Mouse (Mus musculus) hindbrain, postnatal 0 days (tissue): Measurements from ENCODE around the gene Tipin. TPM values are rescaled to one million over a fixed set of nuclear protein-coding genes. Genes with fewer than 3 reads are reported as not detected.
A peak's percentile ranks its signal among the peaks of the same experiment; 100 is the strongest.

ENCODE experiments used
- ATAC-seq: fragments of 200-750 bp; cut with Nextera tagmentation; 2 replicates; pipeline ENCODE4 v1.8.0; 2017; ENCODE audit warnings: mild to moderate bottlenecking, moderate TSS enrichment, moderate library complexity
- DNase-seq: peaks from one replicate; pipeline ENCODE4 v3.0.0-alpha.2; 2015; ENCODE audit warnings: low spot score
- H3K27ac ChIP-seq: fragments of 300-500 bp; sonication (generic); 2 replicates; pipeline ENCODE4 v1.5.1; 2014; ENCODE audit warnings: mild to moderate bottlenecking
- H3K27me3 ChIP-seq: fragments of 300-500 bp; sonication (generic); 2 replicates; pipeline ENCODE4 v1.6.1; 2014; ENCODE audit warnings: low read length, mixed read lengths; ENCODE audit not compliant: insufficient read depth
- H3K36me3 ChIP-seq: fragments of 300-500 bp; sonication (generic); 2 replicates; pipeline ENCODE4 v1.6.1; 2014; ENCODE audit warnings: low read length, mixed read lengths; ENCODE audit not compliant: insufficient read depth
- H3K4me1 ChIP-seq: fragments of 300-500 bp; sonication (generic); 2 replicates; pipeline ENCODE4 v1.6.1; 2014; ENCODE audit warnings: antibody characterized with exemption, low read length, mixed read lengths; ENCODE audit not compliant: insufficient read depth
- H3K4me2 ChIP-seq: fragments of 300-500 bp; sonication (generic); 2 replicates; pipeline ENCODE4 v1.6.1; 2014; ENCODE audit warnings: low read depth, mild to moderate bottlenecking, low read length, moderate library complexity, mixed read lengths
- H3K4me3 ChIP-seq: fragments of 300-500 bp; sonication (generic); 2 replicates; pipeline ENCODE4 v1.5.1; 2014; ENCODE audit warnings: low read length
- H3K9ac ChIP-seq: fragments of 300-500 bp; sonication (generic); replicated peaks from 2 replicates; pipeline ENCODE4 v1.6.1; 2014; ENCODE audit warnings: mild to moderate bottlenecking, low read length, moderate library complexity, mixed read lengths
- H3K9me3 ChIP-seq: fragments of 300-500 bp; sonication (generic); 2 replicates; pipeline ENCODE4 v1.6.1; 2016; ENCODE audit warnings: low read length, mixed read lengths
- CTCF ChIP-seq: IDR thresholded peaks from 2 replicates; pipeline ENCODE4 v1.5.1; 2016; ENCODE audit warnings: antibody characterized with exemption, control low read depth, low read depth
- WGBS: fragments of 180-500 bp; shearing (Covaris S2); extraction: QIAGEN DNeasy Blood & Tissue Kit; methylation state at CpG from one replicate; pipeline ENCODE4 v1.1.7; 2014; 5-methylcytosine and 5-hydroxymethylcytosine counted together
- polyA plus RNA-seq: library from polyadenylated mRNA; unstranded; fragments of >200 nt; fragmentation: Nextera tagmentation; extraction: Ambion mirVana; gene quantifications from 2 replicates; pipeline ENCODE4 v1.2.1, GENCODE M21; 2015
- total RNA-seq: library from RNA; depleted of rRNA; stranded (reverse); fragments of >200 nt; gene quantifications from 2 replicates; pipeline ENCODE4 v1.2.3, GENCODE M21; 2014

Tipin gene
- total and polyA plus RNA-seq, 2 experiments from 2014 or later: 83.7 to 97.0 TPM

DNA sequence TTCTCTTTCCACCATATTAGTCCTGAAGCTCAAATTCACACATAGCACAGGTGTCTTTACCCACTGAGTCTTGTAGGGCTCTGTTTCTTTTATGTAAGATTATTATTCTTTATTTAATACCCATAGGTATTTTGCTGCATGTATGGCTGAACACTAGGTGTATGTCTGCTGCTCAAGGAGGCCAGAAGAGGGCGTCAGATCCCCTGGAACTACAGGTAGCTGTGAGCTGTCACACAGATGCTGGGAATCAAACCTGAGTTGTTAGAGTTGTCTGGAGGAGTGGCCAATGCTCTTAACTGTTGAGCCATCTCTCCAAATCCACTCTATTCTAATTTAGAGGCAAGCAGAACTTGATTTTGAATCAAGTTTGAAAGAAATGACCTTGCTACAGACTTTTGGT is 30.7 kb downstream of the Tipin start:
- H3K36me3 ChIP-seq: peaks cover 20% of the 10 kb centered on the region; the same call in 1 of the 2 replicates
- no peak overlapping the region for H3K27ac ChIP-seq

GRCm38 (mm10) chr9:64314696-64315095 is 33.3 kb downstream of the Tipin start:
- Histone ChIP-seq H3K36me3 (peaks cover 21% of the 10 kb centered on the region; the same call in 1 of the 2 replicates), H3K4me3 (no peak overlapping the region), H3K27me3 (no peaks in the 10 kb centered on the region), H3K4me2 (no peak overlapping the region), H3K9me3 (no peaks in the 10 kb centered on the region), H3K9ac (no peak overlapping the region), H3K4me1 (no peaks in the 10 kb centered on the region), H3K27ac (no peak overlapping the region)
- DNase-seq (no peak), ATAC-seq (no peak)
- 96% methylated on average over 6 of the region's 6 CpGs for WGBS
- TF ChIP-seq CTCF: no peak

More for the DNA sequence above, 30.7 kb downstream of the Tipin start:
- DNase-seq (no peak), ATAC-seq (no peak)
- Histone ChIP-seq H3K9me3 (no peaks in the 10 kb centered on the region), H3K27me3 (no peaks in the 10 kb centered on the region), H3K4me1 (no peaks in the 10 kb centered on the region), H3K4me3 (no peak overlapping the region), H3K4me2 (no peak overlapping the region), H3K9ac (no peak overlapping the region)
- 39% methylated on average over 1 of the region's 1 CpGs for WGBS
- 0 out of 2 replicates have a peak, but pooled peaks have one; percentile 16 for TF ChIP-seq CTCF

GRCm38 (mm10) chr9:64316986-64317385 is 35.6 kb downstream of the Tipin start:
- Histone ChIP-seq H3K27ac (no peak overlapping the region), H3K4me1 (no peaks in the 10 kb centered on the region), H3K36me3 (peaks cover 24% of the 10 kb centered on the region), H3K4me2 (no peak overlapping the region), H3K9ac (no peak overlapping the region), H3K9me3 (no peaks in the 10 kb centered on the region), H3K4me3 (no peak overlapping the region), H3K27me3 (no peaks in the 10 kb centered on the region)
- TF ChIP-seq CTCF: no peak
- DNase-seq (no peak), ATAC-seq (no peak)
- WGBS: 96% methylated on average over 5 of the region's 5 CpGs

- H3K9me3 ChIP-seq: no peaks in the 10 kb centered on the region
- H3K4me1 ChIP-seq: no peaks in the 10 kb centered on the region
- H3K4me2 ChIP-seq: no peak overlapping the region
- TF ChIP-seq CTCF: no peak
- DNase-seq: no peak
- no peak overlapping the region for H3K27ac ChIP-seq
- H3K9ac ChIP-seq: no peak overlapping the region
- no peak overlapping the region for H3K4me3 ChIP-seq
- ATAC-seq: no peak
- H3K27me3 ChIP-seq: no peaks in the 10 kb centered on the region
- WGBS: 96% methylated on average over 7 of the region's 7 CpGs
- peaks cover 19% of the 10 kb centered on the region; the same call in 1 of the 2 replicates for H3K36me3 ChIP-seq
Measured at GRCm38 (mm10) chr9:64323976-64324375, 42.6 kb downstream of the Tipin start.

- no peak for ATAC-seq
- WGBS: 90% methylated on average over 6 of the region's 6 CpGs
Measured at GRCm38 (mm10) chr9:64335825-64336224, 54.4 kb downstream of the Tipin start.

DNA sequence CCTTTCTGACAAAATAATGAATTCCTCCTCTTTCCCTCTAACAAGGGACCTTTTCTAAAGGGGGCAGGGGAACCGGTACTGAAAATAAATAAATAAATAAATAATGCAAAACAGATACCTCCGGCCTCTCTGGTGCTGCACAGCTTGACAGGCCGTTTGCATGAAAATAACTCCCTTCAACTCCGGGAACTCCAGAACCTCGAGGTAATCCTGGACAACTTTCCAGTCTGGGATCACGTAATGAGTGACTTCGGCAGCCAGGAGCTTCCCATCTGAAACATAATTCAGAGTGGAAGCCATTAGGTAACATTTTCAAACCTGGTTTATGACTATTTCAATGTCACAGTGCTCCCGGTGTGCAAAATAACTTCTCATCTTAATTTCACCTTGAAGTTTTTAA is 58.0 kb downstream of the Tipin start:
- H3K9ac ChIP-seq: no peak overlapping the region
- peaks cover 8% of the 10 kb centered on the region; the same call in 1 of the 2 replicates for H3K36me3 ChIP-seq
- DNase-seq (no peak), ATAC-seq (no peak)
- H3K4me3 ChIP-seq: no peak overlapping the region
- no peaks in the 10 kb centered on the region for H3K9me3 ChIP-seq
- no peaks in the 10 kb centered on the region for H3K27me3 ChIP-seq
- H3K27ac ChIP-seq: 0 out of 2 replicates have a peak overlapping the region, but pooled peaks have one; percentile 100
- 27% methylated on average over 8 of the region's 8 CpGs for WGBS
- H3K4me2 ChIP-seq: peak overlapping the region; percentile 75
- 0 out of 2 replicates have a peak, but pooled peaks cover 4% of the 10 kb centered on the region for H3K4me1 ChIP-seq
- no peak for TF ChIP-seq CTCF

More at GRCm38 (mm10) chr9:64335825-64336224, 54.4 kb downstream of the Tipin start:
- Histone ChIP-seq H3K27me3 (no peaks in the 10 kb centered on the region), H3K4me2 (no peak overlapping the region), H3K4me3 (no peak overlapping the region), H3K9me3 (no peaks in the 10 kb centered on the region), H3K36me3 (peaks cover 8% of the 10 kb centered on the region; the same call in 1 of the 2 replicates), H3K27ac (no peak overlapping the region), H3K9ac (no peak overlapping the region), H3K4me1 (0 out of 2 replicates have a peak, but pooled peaks cover 4% of the 10 kb centered on the region)
- DNase-seq: no peak
- TF ChIP-seq CTCF: no peak
